Mouse (Mus musculus): Measurements from ENCODE around the gene Kcna3. TPM values are rescaled to one million over a fixed set of nuclear protein-coding genes. Genes with fewer than 3 reads are reported as not detected.

The Kcna3 gene
- polyA plus RNA-seq, 1 experiment from 2014 or later: 11.3 TPM

GRCm38 (mm10) chr3:107076658-107077057 lies 40.7 kb downstream of the Kcna3 start:
- H3K4me2 ChIP-seq (ENCODE audit: low read length): no peak overlapping the region
- no peak overlapping the region for H3K9ac ChIP-seq (ENCODE audit: low read depth, low read length)
- 85% methylated on average over 3 of the region's 3 CpGs for WGBS
- H3K27me3 ChIP-seq (replicated peaks; ENCODE audit: control insufficient read depth, insufficient read depth, low read length): no peaks in the 10 kb centered on the region
- no peaks in the 10 kb centered on the region for H3K9me3 ChIP-seq (ENCODE audit: control insufficient read depth, low read length)
- no peak overlapping the region for H3K4me3 ChIP-seq (ENCODE audit: low read length)
- no peak overlapping the region for H3K27ac ChIP-seq (ENCODE audit: low read depth, low read length)
- no peaks in the 10 kb centered on the region for H3K36me3 ChIP-seq (ENCODE audit: control insufficient read depth, insufficient read depth, low read length)
- H3K4me1 ChIP-seq (ENCODE audit: control insufficient read depth, insufficient read depth, low read depth, low read length): no peaks in the 10 kb centered on the region
- ATAC-seq: no peak

- Histone ChIP-seq H3K27ac (ENCODE audit: low read depth, low read length) (no peak overlapping the region), H3K9ac (ENCODE audit: low read depth, low read length) (no peak overlapping the region), H3K4me2 (ENCODE audit: low read length) (no peak overlapping the region), H3K4me3 (ENCODE audit: low read length) (no peak overlapping the region), H3K36me3 (ENCODE audit: control insufficient read depth, insufficient read depth, low read length) (no peaks in the 10 kb centered on the region), H3K9me3 (ENCODE audit: control insufficient read depth, low read length) (no peaks in the 10 kb centered on the region), H3K4me1 (ENCODE audit: control insufficient read depth, insufficient read depth, low read depth, low read length) (no peaks in the 10 kb centered on the region), H3K27me3 (replicated peaks; ENCODE audit: control insufficient read depth, insufficient read depth, low read length) (no peaks in the 10 kb centered on the region)
- WGBS: 88% methylated on average over 2 of the region's 2 CpGs
- ATAC-seq: no peak
These were observed 41.1 kb downstream of the Kcna3 start for GRCm38 (mm10) chr3:107077101-107077500.

GRCm38 (mm10) chr3:107080803-107081202 lies 44.8 kb downstream of the Kcna3 start:
- no peaks in the 10 kb centered on the region for H3K36me3 ChIP-seq (ENCODE audit: control insufficient read depth, insufficient read depth, low read length)
- H3K27ac ChIP-seq (ENCODE audit: low read depth, low read length): no peak overlapping the region
- no peak overlapping the region for H3K9ac ChIP-seq (ENCODE audit: low read depth, low read length)
- no peak overlapping the region for H3K4me3 ChIP-seq (ENCODE audit: low read length)
- H3K4me1 ChIP-seq (ENCODE audit: control insufficient read depth, insufficient read depth, low read depth, low read length): no peaks in the 10 kb centered on the region
- H3K9me3 ChIP-seq (ENCODE audit: control insufficient read depth, low read length): no peaks in the 10 kb centered on the region
- no peak overlapping the region for H3K4me2 ChIP-seq (ENCODE audit: low read length)
- H3K27me3 ChIP-seq (replicated peaks; ENCODE audit: control insufficient read depth, insufficient read depth, low read length): no peaks in the 10 kb centered on the region
- no peak for ATAC-seq
- WGBS: 84% methylated on average over 3 of the region's 3 CpGs

GRCm38 (mm10) chr3:107081227-107081626 lies 45.3 kb downstream of the Kcna3 start:
- Histone ChIP-seq H3K4me1 (ENCODE audit: control insufficient read depth, insufficient read depth, low read depth, low read length) (no peaks in the 10 kb centered on the region), H3K27ac (ENCODE audit: low read depth, low read length) (no peak overlapping the region), H3K36me3 (ENCODE audit: control insufficient read depth, insufficient read depth, low read length) (no peaks in the 10 kb centered on the region), H3K27me3 (replicated peaks; ENCODE audit: control insufficient read depth, insufficient read depth, low read length) (no peaks in the 10 kb centered on the region), H3K4me3 (ENCODE audit: low read length) (no peak overlapping the region), H3K9ac (ENCODE audit: low read depth, low read length) (no peak overlapping the region), H3K9me3 (ENCODE audit: control insufficient read depth, low read length) (no peaks in the 10 kb centered on the region), H3K4me2 (ENCODE audit: low read length) (no peak overlapping the region)
- no peak for ATAC-seq
- WGBS: 22% methylated on average over 3 of the region's 3 CpGs

- H3K4me3 ChIP-seq (ENCODE audit: low read length): no peak overlapping the region
- H3K27ac ChIP-seq (ENCODE audit: low read depth, low read length): no peak overlapping the region
- no peak overlapping the region for H3K4me2 ChIP-seq (ENCODE audit: low read length)
- WGBS: 81% methylated on average over 3 of the region's 3 CpGs
- H3K4me1 ChIP-seq (ENCODE audit: control insufficient read depth, insufficient read depth, low read depth, low read length): no peaks in the 10 kb centered on the region
- H3K9ac ChIP-seq (ENCODE audit: low read depth, low read length): no peak overlapping the region
- ATAC-seq: no peak
- no peaks in the 10 kb centered on the region for H3K9me3 ChIP-seq (ENCODE audit: control insufficient read depth, low read length)
- no peaks in the 10 kb centered on the region for H3K36me3 ChIP-seq (ENCODE audit: control insufficient read depth, insufficient read depth, low read length)
- no peaks in the 10 kb centered on the region for H3K27me3 ChIP-seq (replicated peaks; ENCODE audit: control insufficient read depth, insufficient read depth, low read length)
These were observed 48.6 kb downstream of the Kcna3 start for GRCm38 (mm10) chr3:107084586-107084985.

- Histone ChIP-seq H3K9ac (ENCODE audit: low read depth, low read length) (no peak overlapping the region), H3K27me3 (replicated peaks; ENCODE audit: control insufficient read depth, insufficient read depth, low read length) (no peaks in the 10 kb centered on the region), H3K4me3 (ENCODE audit: low read length) (no peak overlapping the region), H3K9me3 (ENCODE audit: control insufficient read depth, low read length) (no peaks in the 10 kb centered on the region), H3K36me3 (ENCODE audit: control insufficient read depth, insufficient read depth, low read length) (no peaks in the 10 kb centered on the region), H3K4me1 (ENCODE audit: control insufficient read depth, insufficient read depth, low read depth, low read length) (no peaks in the 10 kb centered on the region), H3K27ac (ENCODE audit: low read depth, low read length) (no peak overlapping the region), H3K4me2 (ENCODE audit: low read length) (no peak overlapping the region)
- WGBS: 89% methylated on average over 4 of the region's 4 CpGs
- ATAC-seq: no peak
These were observed 51.4 kb downstream of the Kcna3 start for GRCm38 (mm10) chr3:107087410-107087809.

Other genes starting within 250 kb of the Kcna3 start
- 4.5 and 5.3 TPM in 2 replicates for gene Cd53, start 246.0 kb upstream of the Kcna3 start, polyA plus RNA-seq (2015; fragmentation: Nextera tagmentation; extraction: Ambion mirVana)
- gene Olfr266, start 209.9 kb upstream of the Kcna3 start, polyA plus RNA-seq (2015; fragmentation: Nextera tagmentation; extraction: Ambion mirVana): not detected in 2 replicates
- 1.9 and 2.6 TPM in 2 replicates for gene Kcna2, start 65.0 kb downstream of the Kcna3 start, polyA plus RNA-seq (2015; fragmentation: Nextera tagmentation; extraction: Ambion mirVana)
- not detected in 2 replicates for gene Kcna10, start 146.9 kb downstream of the Kcna3 start, polyA plus RNA-seq (2015; fragmentation: Nextera tagmentation; extraction: Ambion mirVana)
- gene Cym, start 185.6 kb downstream of the Kcna3 start, polyA plus RNA-seq (2015; fragmentation: Nextera tagmentation; extraction: Ambion mirVana): 0.12 and 0.13 TPM in 2 replicates
- gene A630076J17Rik, start 194.4 kb downstream of the Kcna3 start, polyA plus RNA-seq (2015; fragmentation: Nextera tagmentation; extraction: Ambion mirVana): not detected in 2 replicates
- 0.17 and 0.19 TPM in 2 replicates for gene Prok1, start 203.5 kb downstream of the Kcna3 start, polyA plus RNA-seq (2015; fragmentation: Nextera tagmentation; extraction: Ambion mirVana)
- 180 and 182 TPM in 2 replicates for gene Lamtor5, start 242.7 kb downstream of the Kcna3 start, polyA plus RNA-seq (2015; fragmentation: Nextera tagmentation; extraction: Ambion mirVana)

All from hindbrain, embryonic 16.5 days (tissue).